Mouse (Mus musculus) granulocyte monocyte progenitor cell, adult 5-6 weeks (primary cell): ENCODE results near the gene Zfp97. TPM values are rescaled to one million over a fixed set of nuclear protein-coding genes. Genes with fewer than 3 reads are reported as not detected.
"Not testable (repeated sequence)": the region's sequence is repeated elsewhere in the genome, so short reads cannot be mapped to it uniquely, and the experiment has no call there.

ENCODE experiments used
- ATAC-seq: replicated peaks from 2 replicates; pipeline ENCODE4 v1.8.0; 2016; ENCODE audit warnings: mild to moderate bottlenecking, moderate TSS enrichment, inconsistent platforms; ENCODE audit not compliant: poor library complexity, severe bottlenecking
- total RNA-seq, 2 experiments: library from RNA; stranded (forward) in 1 of 2; stranded (reverse) in 1 of 2; fragments of 200-712, 200-1000 nt in 1 of 2; fragments of >200 nt in 1 of 2; fragmentation: Nextera tagmentation in 1 of 2; gene quantifications; 2 replicates each; pipeline ENCODE4 v1.2.3; 2014 to 2017

The Zfp97 gene
- total RNA-seq (2014; fragmentation: Nextera tagmentation) (4.6 and 18.6 TPM in 2 replicates), total RNA-seq (2017) (12.9 and 13.5 TPM in 2 replicates)

GRCm38 (mm10) chr17:17120830-17121502, at the start of gene Zfp97:
Gene Zfp97, plus strand, starts transcription at chr17:17121415.
- peak; percentile 100 for ATAC-seq

DNA sequence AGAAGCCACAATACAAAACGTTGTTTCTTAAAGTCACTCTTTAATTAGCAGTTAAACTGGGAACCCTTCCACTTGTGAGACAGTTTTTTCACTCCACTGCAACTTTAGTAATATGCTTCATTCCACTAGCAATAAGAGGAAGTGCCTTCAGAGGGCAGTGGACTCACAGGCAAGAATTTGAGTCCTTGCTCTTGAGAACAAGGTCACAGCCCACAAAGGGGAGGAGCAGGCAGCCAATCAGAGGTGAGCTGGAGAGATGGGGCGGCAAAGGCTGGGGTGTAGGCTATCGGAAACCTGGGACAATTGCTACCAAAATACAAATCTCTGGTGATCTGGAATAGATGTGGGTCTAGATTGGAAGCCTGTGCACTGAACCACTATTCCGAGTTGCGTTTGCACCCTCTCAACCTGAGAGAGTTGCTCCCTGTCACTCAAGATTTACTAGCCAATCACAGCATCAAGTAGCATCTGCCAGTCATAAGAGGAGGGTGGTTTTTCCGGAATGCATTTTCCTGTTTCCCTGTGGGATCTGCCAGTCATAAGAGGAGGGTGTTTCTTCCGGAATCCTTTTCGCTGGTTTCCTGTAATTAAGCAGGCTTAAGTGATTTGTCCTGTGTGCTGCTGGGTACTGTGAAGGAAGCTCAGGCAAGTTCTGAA, 57.7 kb downstream of the Zfp97 start:
- peak; percentile 100 for ATAC-seq

- not testable (repeated sequence) for ATAC-seq
These were observed 73.5 kb downstream of the Zfp97 start for GRCm38 (mm10) chr17:17194761-17195160.

DNA sequence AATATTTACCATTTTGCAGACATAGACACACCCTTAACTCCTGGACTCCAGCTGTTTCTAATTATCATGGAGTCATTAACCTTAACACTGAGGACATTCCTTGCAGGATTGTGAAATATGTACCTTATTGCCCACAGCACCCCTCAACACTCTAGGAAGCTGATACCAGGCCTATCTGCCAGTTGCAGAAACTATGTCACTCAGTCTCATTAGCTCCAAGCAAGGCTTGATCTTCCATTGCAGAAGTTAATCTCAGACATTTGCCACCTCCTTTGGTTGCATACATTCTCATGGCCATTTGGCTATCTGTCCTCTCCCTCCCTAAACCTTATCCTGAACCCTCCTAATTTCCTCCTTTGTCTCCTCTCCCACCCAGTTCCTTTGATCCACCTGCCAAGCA, 74.0 kb downstream of the Zfp97 start:
- ATAC-seq, result no peak

DNA sequence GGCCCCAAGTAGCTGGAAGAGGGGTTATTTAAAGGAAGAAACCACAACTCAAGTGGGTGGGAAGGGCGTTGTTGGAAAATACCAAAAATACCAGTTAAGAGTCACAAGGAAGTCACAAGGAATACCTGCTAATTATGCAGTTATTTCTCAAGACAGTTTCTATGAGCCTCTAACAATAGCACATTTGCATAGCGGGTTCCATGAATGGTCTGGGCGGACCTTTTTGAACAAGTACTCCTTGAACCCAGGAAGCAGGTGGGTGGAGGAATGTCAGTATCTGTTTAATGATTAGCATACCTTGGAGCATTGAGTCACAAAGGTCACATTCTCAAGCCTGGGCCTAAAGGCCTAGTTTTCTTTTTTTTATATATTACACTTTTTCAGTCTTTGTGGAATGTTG, 74.9 kb downstream of the Zfp97 start:
- not testable (repeated sequence) for ATAC-seq

Other genes with a start within 250 kb of the Zfp97 start
- gene Zfp960, start 57.3 kb upstream of the Zfp97 start, total RNA-seq (2014; fragmentation: Nextera tagmentation), result 3.4 TPM in 1 of 2 replicates, not detected in the other
- 0.30 and 1.5 TPM in 2 replicates for gene Zfp960, start 57.3 kb upstream of the Zfp97 start, total RNA-seq (2017)